Mouse (Mus musculus): Measurements from ENCODE around the gene Sox10. TPM values are rescaled to one million over a fixed set of nuclear protein-coding genes. Genes with fewer than 3 reads are reported as not detected.
A peak's percentile ranks its signal among the peaks of the same experiment; 100 is the strongest.

The Sox10 gene
- polyA plus RNA-seq, 2 experiments = 0.12 to 0.14 TPM

- Histone ChIP-seq H3K9ac (replicated peaks) (no peak overlapping the region), H3K4me1 (replicated peaks; ENCODE audit: control insufficient read depth in 2 of 2, insufficient read depth in 2 of 2, low read length in 1 of 2) (no peaks in the 10 kb centered on the region; a peak in 1 of 4 replicates), H3K4me2 (ENCODE audit: low read depth) (no peak overlapping the region), H3K9me3 (ENCODE audit: control insufficient read depth, low read length) (no peaks in the 10 kb centered on the region), H3K27me3 (ENCODE audit: control insufficient read depth, insufficient read depth, low read length) (no peaks in the 10 kb centered on the region), H3K36me3 (replicated peaks; ENCODE audit: control insufficient read depth, insufficient read depth, low read depth) (no peaks in the 10 kb centered on the region), H3K27ac (no peak overlapping the region), H3K4me3 (ENCODE audit: insufficient read depth in 1 of 2, low read depth in 2 of 2, low read length in 2 of 2) (no peak overlapping the region)
- TF ChIP-seq EP300 (IDR thresholded peaks at IDR 0.05; ENCODE audit: low read depth) (no peak), CTCF (IDR thresholded peaks at IDR 0.05; ENCODE audit: low read depth) (no peak)
- 58% methylated on average over 8 of the region's 8 CpGs for WGBS (ENCODE audit: insufficient replicate concordance)
- DNase-seq (ENCODE audit: low read depth in 3 of 3, low spot score in 3 of 3) = peak in 1 of 3 experiments; percentile 13
- no peak for ATAC-seq (ENCODE audit: insufficient read depth)
These were observed 22.8 kb upstream of the Sox10 start for GRCm38 (mm10) chr15:79187819-79188218.

GRCm38 (mm10) chr15:79185213-79185612, 20.2 kb upstream of the Sox10 start:
- DNase-seq (ENCODE audit: low read depth in 3 of 3, low spot score in 3 of 3) = no peak
- Histone ChIP-seq H3K27me3 (ENCODE audit: control insufficient read depth, insufficient read depth, low read length) (no peaks in the 10 kb centered on the region), H3K9ac (replicated peaks) (no peak overlapping the region), H3K27ac (no peak overlapping the region), H3K4me2 (ENCODE audit: low read depth) (no peak overlapping the region), H3K9me3 (ENCODE audit: control insufficient read depth, low read length) (no peaks in the 10 kb centered on the region), H3K36me3 (replicated peaks; ENCODE audit: control insufficient read depth, insufficient read depth, low read depth) (no peaks in the 10 kb centered on the region), H3K4me3 (ENCODE audit: insufficient read depth in 1 of 2, low read depth in 2 of 2, low read length in 2 of 2) (no peak overlapping the region), H3K4me1 (replicated peaks; ENCODE audit: control insufficient read depth in 2 of 2, insufficient read depth in 2 of 2, low read length in 1 of 2) (peaks cover 0 to 5% of the 10 kb centered on the region in 2 experiments; a peak in 2 of 4 replicates)
- TF ChIP-seq EP300 (IDR thresholded peaks at IDR 0.05; ENCODE audit: low read depth) (no peak), CTCF (IDR thresholded peaks at IDR 0.05; ENCODE audit: low read depth) (no peak)
- 62% methylated on average over 10 of the region's 10 CpGs for WGBS (ENCODE audit: insufficient replicate concordance)
- no peak for ATAC-seq (ENCODE audit: insufficient read depth)

- no peak overlapping the region for H3K4me2 ChIP-seq (ENCODE audit: low read depth)
- H3K36me3 ChIP-seq (replicated peaks; ENCODE audit: control insufficient read depth, insufficient read depth, low read depth) = no peaks in the 10 kb centered on the region
- H3K27me3 ChIP-seq (ENCODE audit: control insufficient read depth, insufficient read depth, low read length) = no peaks in the 10 kb centered on the region
- WGBS (ENCODE audit: insufficient replicate concordance) = 61% methylated on average over 6 of the region's 6 CpGs
- no peak overlapping the region for H3K27ac ChIP-seq
- DNase-seq (ENCODE audit: low read depth in 3 of 3, low spot score in 3 of 3) = no peak
- H3K9ac ChIP-seq (replicated peaks) = no peak overlapping the region
- H3K4me1 ChIP-seq (replicated peaks; ENCODE audit: control insufficient read depth in 2 of 2, insufficient read depth in 2 of 2, low read length in 1 of 2) = peaks cover 0 to 3% of the 10 kb centered on the region in 2 experiments; a peak in 1 of 4 replicates
- no peak overlapping the region for H3K4me3 ChIP-seq (ENCODE audit: insufficient read depth in 1 of 2, low read depth in 2 of 2, low read length in 2 of 2)
- TF ChIP-seq EP300 (IDR thresholded peaks at IDR 0.05; ENCODE audit: low read depth) (no peak), CTCF (IDR thresholded peaks at IDR 0.05; ENCODE audit: low read depth) (no peak)
- no peak for ATAC-seq (ENCODE audit: insufficient read depth)
- no peaks in the 10 kb centered on the region for H3K9me3 ChIP-seq (ENCODE audit: control insufficient read depth, low read length)
These were observed 11.9 kb upstream of the Sox10 start for GRCm38 (mm10) chr15:79176905-79177304.

GRCm38 (mm10) chr15:79166712-79167111, 1.7 kb upstream of the Sox10 start:
- H3K36me3 ChIP-seq (replicated peaks; ENCODE audit: control insufficient read depth, insufficient read depth, low read depth) = no peaks in the 10 kb centered on the region
- no peak overlapping the region for H3K4me3 ChIP-seq (ENCODE audit: insufficient read depth in 1 of 2, low read depth in 2 of 2, low read length in 2 of 2)
- no peaks in the 10 kb centered on the region for H3K4me1 ChIP-seq (replicated peaks; ENCODE audit: control insufficient read depth in 2 of 2, insufficient read depth in 2 of 2, low read length in 1 of 2)
- TF ChIP-seq CTCF (IDR thresholded peaks at IDR 0.05; ENCODE audit: low read depth) = no peak
- no peak for TF ChIP-seq EP300 (IDR thresholded peaks at IDR 0.05; ENCODE audit: low read depth)
- DNase-seq (ENCODE audit: low read depth in 3 of 3, low spot score in 3 of 3) (no peak), ATAC-seq (ENCODE audit: insufficient read depth) (no peak)
- no peaks in the 10 kb centered on the region for H3K9me3 ChIP-seq (ENCODE audit: control insufficient read depth, low read length)
- H3K27me3 ChIP-seq (ENCODE audit: control insufficient read depth, insufficient read depth, low read length) = peaks cover 34% of the 10 kb centered on the region
- no peak overlapping the region for H3K4me2 ChIP-seq (ENCODE audit: low read depth)
- H3K9ac ChIP-seq (replicated peaks) = no peak overlapping the region
- H3K27ac ChIP-seq = no peak overlapping the region
- 43% methylated on average over 8 of the region's 8 CpGs for WGBS (ENCODE audit: insufficient replicate concordance)

- H3K36me3 ChIP-seq (replicated peaks; ENCODE audit: control insufficient read depth, insufficient read depth, low read depth) = no peaks in the 10 kb centered on the region
- ATAC-seq (ENCODE audit: insufficient read depth) (no peak), DNase-seq (ENCODE audit: low read depth in 3 of 3, low spot score in 3 of 3) (no peak)
- peaks cover 34% of the 10 kb centered on the region for H3K27me3 ChIP-seq (ENCODE audit: control insufficient read depth, insufficient read depth, low read length)
- H3K4me3 ChIP-seq (ENCODE audit: insufficient read depth in 1 of 2, low read depth in 2 of 2, low read length in 2 of 2) = no peak overlapping the region
- H3K9me3 ChIP-seq (ENCODE audit: control insufficient read depth, low read length) = no peaks in the 10 kb centered on the region
- H3K9ac ChIP-seq (replicated peaks) = no peak overlapping the region
- TF ChIP-seq CTCF (IDR thresholded peaks at IDR 0.05; ENCODE audit: low read depth) = no peak
- no peak for TF ChIP-seq EP300 (IDR thresholded peaks at IDR 0.05; ENCODE audit: low read depth)
- no peaks in the 10 kb centered on the region for H3K4me1 ChIP-seq (replicated peaks; ENCODE audit: control insufficient read depth in 2 of 2, insufficient read depth in 2 of 2, low read length in 1 of 2)
- H3K4me2 ChIP-seq (ENCODE audit: low read depth) = no peak overlapping the region
- H3K27ac ChIP-seq = no peak overlapping the region
- 6% methylated on average over 15 of the region's 15 CpGs for WGBS (ENCODE audit: insufficient replicate concordance)
These were observed 789 bp downstream of the Sox10 start for GRCm38 (mm10) chr15:79164251-79164650.
